Mouse (Mus musculus) kidney, embryonic 15.5 days (tissue): ENCODE measurements around the gene Ercc8. TPM values are rescaled to one million over a fixed set of nuclear protein-coding genes. Genes with fewer than 3 reads are reported as not detected.
A peak's percentile ranks its signal among the peaks of the same experiment; 100 is the strongest.

Source experiments
- ATAC-seq: fragments of 200-750 bp; cut with Nextera tagmentation; replicated peaks from 2 replicates; pipeline ENCODE4 v1.8.0; 2017; ENCODE audit warnings: moderate TSS enrichment; ENCODE audit not compliant: low FRiP score
- H3K27ac ChIP-seq: fragments of 300-500 bp; sonication (generic); 2 replicates; pipeline ENCODE4 v1.5.1; 2015; ENCODE audit warnings: mild to moderate bottlenecking, inconsistent platforms
- H3K27me3 ChIP-seq: fragments of 300-500 bp; sonication (generic); 2 replicates; pipeline ENCODE4 v1.6.1; 2015; ENCODE audit warnings: inconsistent platforms
- H3K36me3 ChIP-seq: fragments of 300-500 bp; sonication (generic); 2 replicates; pipeline ENCODE4 v1.6.1; 2015; ENCODE audit warnings: inconsistent platforms
- H3K4me1 ChIP-seq: fragments of 300-500 bp; sonication (generic); 2 replicates; pipeline ENCODE4 v1.6.1; 2015; ENCODE audit warnings: inconsistent platforms
- H3K4me2 ChIP-seq: fragments of 300-500 bp; sonication (generic); 2 replicates; pipeline ENCODE4 v1.6.1; 2015; ENCODE audit warnings: moderate library complexity, mild to moderate bottlenecking, inconsistent platforms
- H3K4me3 ChIP-seq: fragments of 300-500 bp; sonication (generic); replicated peaks from 2 replicates; pipeline ENCODE4 v1.5.1; 2015; ENCODE audit warnings: mild to moderate bottlenecking, inconsistent platforms
- H3K9ac ChIP-seq: fragments of 300-500 bp; sonication (generic); 2 replicates; pipeline ENCODE4 v1.6.1; 2015; ENCODE audit warnings: mild to moderate bottlenecking, inconsistent platforms
- H3K9me3 ChIP-seq: fragments of 300-500 bp; sonication (generic); replicated peaks from 2 replicates; pipeline ENCODE4 v1.6.1; 2016; ENCODE audit warnings: inconsistent platforms
- WGBS: fragments of 180-500 bp; shearing (Covaris S2); methylation state at CpG from one replicate; pipeline ENCODE4 v1.1.7; 2015; ENCODE audit warnings: mixed read lengths; 5-methylcytosine and 5-hydroxymethylcytosine counted together
- polyA plus RNA-seq: library from polyadenylated mRNA; unstranded; fragments of >200 nt; fragmentation: Nextera tagmentation; extraction: Ambion mirVana; gene quantifications from 2 replicates; pipeline ENCODE4 v1.2.1, GENCODE M21; 2015

The Ercc8 gene
- polyA plus RNA-seq, 1 experiment from 2014 or later: 16.7 TPM

DNA sequence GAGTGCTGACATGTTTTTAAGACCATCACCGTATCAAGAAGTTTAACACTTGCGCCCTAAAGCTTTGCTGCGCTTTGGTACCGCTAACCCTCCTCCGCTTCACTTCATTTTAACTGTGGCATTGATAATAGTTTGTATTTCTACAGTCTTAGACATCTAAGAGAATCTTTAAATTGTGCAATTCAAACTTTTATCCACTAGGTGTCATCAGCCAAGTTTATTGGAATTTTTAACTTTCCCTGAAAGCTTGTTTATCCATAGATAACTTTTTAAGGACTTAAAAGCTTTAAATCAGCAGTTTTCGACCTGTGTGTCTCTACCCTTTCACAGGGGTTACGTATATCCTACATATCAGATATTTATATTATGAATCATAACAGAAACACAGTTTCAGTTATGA is 1.4 kb downstream of the Ercc8 start:
- Histone ChIP-seq H3K9me3 (no peaks in the 10 kb centered on the region), H3K27me3 (no peaks in the 10 kb centered on the region), H3K4me3 (peak overlapping the region; percentile 9; the same call in 1 of the 2 replicates), H3K4me1 (peaks cover 17% of the 10 kb centered on the region), H3K9ac (no peak overlapping the region), H3K27ac (no peak overlapping the region), H3K36me3 (peaks cover 14% of the 10 kb centered on the region), H3K4me2 (peak overlapping the region; percentile 67)
- no peak for ATAC-seq
- WGBS: 61% methylated on average over 7 of the region's 7 CpGs

DNA sequence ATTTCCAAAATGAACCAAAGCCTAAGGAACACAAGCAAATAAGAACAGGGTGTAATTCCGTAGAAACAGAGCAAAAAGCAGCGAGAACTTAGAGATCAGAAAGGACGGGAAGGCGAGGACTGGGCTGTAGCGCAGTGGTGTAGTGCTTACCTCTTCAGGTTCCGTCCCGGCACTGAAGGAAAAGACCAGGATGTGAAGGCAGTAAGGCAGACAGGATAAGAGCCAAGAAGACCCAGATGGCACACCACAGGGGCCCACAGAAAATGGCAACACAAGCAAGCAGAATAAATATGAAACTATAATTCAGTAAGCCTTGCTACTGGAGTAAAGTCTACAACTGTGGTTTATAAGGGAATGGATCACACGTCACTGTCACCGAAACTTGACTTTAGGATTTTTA is 5.4 kb downstream of the Ercc8 start:
- Histone ChIP-seq H3K36me3 (peaks cover 20% of the 10 kb centered on the region), H3K4me2 (no peak overlapping the region), H3K27me3 (no peaks in the 10 kb centered on the region), H3K9me3 (no peaks in the 10 kb centered on the region), H3K4me3 (no peak overlapping the region), H3K4me1 (peaks cover 9% of the 10 kb centered on the region), H3K9ac (no peak overlapping the region), H3K27ac (no peak overlapping the region)
- WGBS: 96% methylated on average over 9 of the region's 9 CpGs
- ATAC-seq: no peak

DNA sequence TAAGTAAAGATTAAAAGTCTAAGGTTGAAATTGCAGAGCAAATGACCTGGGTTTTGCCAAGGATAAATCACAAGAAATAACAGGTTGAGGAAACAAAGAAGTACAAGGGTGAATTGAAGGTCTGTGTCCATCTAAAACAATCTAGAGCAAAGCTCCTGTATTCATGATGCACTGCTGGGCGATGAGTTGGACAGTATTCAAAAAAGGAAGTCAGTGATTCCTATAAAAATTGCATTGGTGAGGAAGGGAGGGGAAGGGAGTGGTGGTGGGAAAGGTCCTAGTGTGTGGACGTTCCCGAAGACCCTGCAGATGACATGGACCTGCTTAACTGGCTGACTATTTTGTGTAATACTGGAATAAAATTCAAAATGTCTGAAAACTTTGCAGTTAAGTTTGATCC is 6.1 kb downstream of the Ercc8 start:
- no peak overlapping the region for H3K4me2 ChIP-seq
- peaks cover 3% of the 10 kb centered on the region for H3K4me1 ChIP-seq
- H3K36me3 ChIP-seq: peaks cover 27% of the 10 kb centered on the region
- no peaks in the 10 kb centered on the region for H3K27me3 ChIP-seq
- no peak overlapping the region for H3K27ac ChIP-seq
- no peaks in the 10 kb centered on the region for H3K9me3 ChIP-seq
- no peak overlapping the region for H3K9ac ChIP-seq
- ATAC-seq: no peak
- no peak overlapping the region for H3K4me3 ChIP-seq
- WGBS: 86% methylated on average over 3 of the region's 3 CpGs

DNA sequence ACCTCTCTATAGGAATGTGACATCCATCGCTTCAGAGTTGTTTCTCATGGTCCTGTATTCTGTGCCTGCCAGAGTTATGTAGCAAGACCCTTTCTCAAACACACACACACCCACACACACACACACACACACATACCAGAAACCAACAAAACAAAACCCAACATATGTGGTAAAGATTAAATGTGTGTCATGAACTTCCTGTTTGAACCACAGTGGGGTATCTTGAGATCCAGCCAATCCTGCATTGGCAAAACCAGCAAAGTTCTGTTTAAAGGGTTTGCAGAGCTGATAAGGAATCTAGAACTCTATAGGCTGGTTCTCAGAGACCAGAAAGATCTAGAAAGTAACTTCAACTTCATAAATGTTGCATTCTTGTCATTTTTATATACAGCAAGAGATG is 11.5 kb downstream of the Ercc8 start:
- H3K4me1 ChIP-seq: no peaks in the 10 kb centered on the region
- peaks cover 62% of the 10 kb centered on the region for H3K36me3 ChIP-seq
- no peak for ATAC-seq
- H3K9me3 ChIP-seq: no peaks in the 10 kb centered on the region
- WGBS: 100% methylated on average over 1 of the region's 1 CpGs
- no peak overlapping the region for H3K4me3 ChIP-seq
- no peak overlapping the region for H3K9ac ChIP-seq
- H3K4me2 ChIP-seq: no peak overlapping the region
- no peak overlapping the region for H3K27ac ChIP-seq
- no peaks in the 10 kb centered on the region for H3K27me3 ChIP-seq

DNA sequence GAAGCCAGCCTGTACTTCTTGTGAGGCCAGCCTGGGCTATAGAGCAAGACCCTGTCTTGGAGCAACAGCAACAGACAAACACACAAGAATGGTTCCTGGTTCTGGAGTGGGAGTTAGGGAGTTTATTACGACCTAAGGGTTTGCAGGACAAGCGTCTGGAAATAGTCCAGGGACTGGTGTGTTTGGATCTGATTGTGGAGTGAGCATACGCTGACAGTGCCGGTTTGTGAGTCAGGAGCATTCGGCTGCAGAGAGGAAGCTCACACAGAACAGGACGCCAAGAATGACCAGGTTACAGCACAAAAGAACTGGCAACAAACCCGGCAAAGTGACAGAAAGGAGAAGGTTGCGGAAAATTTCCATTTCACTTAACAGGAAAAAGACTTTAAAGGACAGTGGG is 12.0 kb downstream of the Ercc8 start:
- WGBS: 84% methylated on average over 8 of the region's 8 CpGs
- no peak overlapping the region for H3K4me3 ChIP-seq
- H3K27me3 ChIP-seq: no peaks in the 10 kb centered on the region
- H3K9me3 ChIP-seq: no peaks in the 10 kb centered on the region
- no peak overlapping the region for H3K4me2 ChIP-seq
- H3K36me3 ChIP-seq: peaks cover 67% of the 10 kb centered on the region
- no peak overlapping the region for H3K9ac ChIP-seq
- ATAC-seq: no peak
- H3K27ac ChIP-seq: no peak overlapping the region
- no peaks in the 10 kb centered on the region for H3K4me1 ChIP-seq

DNA sequence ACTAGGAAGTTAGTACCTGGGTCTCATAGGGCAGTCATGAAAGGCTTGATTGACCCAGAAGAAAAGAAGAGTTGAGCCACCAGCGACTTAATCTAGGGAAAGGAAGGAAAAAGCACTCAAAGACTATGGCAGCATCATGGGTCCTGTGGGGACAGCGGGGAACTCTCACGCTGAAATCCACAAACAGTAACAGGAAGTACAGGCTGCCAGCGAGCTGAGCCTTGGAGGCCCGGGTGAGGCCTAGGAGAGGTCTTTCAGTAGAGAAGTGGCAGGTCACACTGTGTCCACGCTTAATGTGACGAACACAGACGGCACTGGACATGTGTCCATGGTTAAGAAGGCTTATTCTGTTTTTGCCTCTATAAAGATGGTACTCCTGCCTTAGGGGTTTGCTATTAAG is 21.1 kb downstream of the Ercc8 start:
- H3K36me3 ChIP-seq: peaks cover 69% of the 10 kb centered on the region
- 81% methylated on average over 8 of the region's 8 CpGs for WGBS
- H3K4me2 ChIP-seq: no peak overlapping the region
- no peaks in the 10 kb centered on the region for H3K9me3 ChIP-seq
- no peak for ATAC-seq
- H3K27me3 ChIP-seq: no peaks in the 10 kb centered on the region
- H3K4me3 ChIP-seq: no peak overlapping the region
- no peaks in the 10 kb centered on the region for H3K4me1 ChIP-seq
- H3K9ac ChIP-seq: no peak overlapping the region
- no peak overlapping the region for H3K27ac ChIP-seq

DNA sequence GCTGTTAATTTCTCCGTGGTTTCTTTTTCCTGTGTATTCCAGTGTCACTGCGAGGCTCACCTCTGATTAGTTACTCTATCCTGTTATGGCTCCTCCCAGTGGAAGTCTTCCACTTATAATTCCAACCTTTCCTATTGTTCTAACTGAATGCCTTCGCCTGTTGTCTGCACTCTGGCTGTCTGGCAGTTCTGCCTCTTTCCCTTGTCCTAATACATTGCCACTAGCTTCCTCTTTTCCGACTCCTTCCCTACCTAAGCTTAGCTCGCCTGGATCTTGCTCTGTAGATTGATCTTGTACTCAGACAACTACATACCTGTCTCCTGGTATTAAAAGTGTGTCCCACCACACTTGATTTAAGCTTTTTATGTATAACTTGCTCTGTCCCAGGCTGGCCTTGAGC is 22.3 kb downstream of the Ercc8 start:
- Histone ChIP-seq H3K9me3 (no peaks in the 10 kb centered on the region), H3K27ac (no peak overlapping the region), H3K4me1 (no peaks in the 10 kb centered on the region), H3K4me2 (no peak overlapping the region), H3K27me3 (no peaks in the 10 kb centered on the region), H3K9ac (no peak overlapping the region), H3K4me3 (no peak overlapping the region), H3K36me3 (peaks cover 70% of the 10 kb centered on the region)
- WGBS: 80% methylated on average over 5 of the region's 5 CpGs
- no peak for ATAC-seq

DNA sequence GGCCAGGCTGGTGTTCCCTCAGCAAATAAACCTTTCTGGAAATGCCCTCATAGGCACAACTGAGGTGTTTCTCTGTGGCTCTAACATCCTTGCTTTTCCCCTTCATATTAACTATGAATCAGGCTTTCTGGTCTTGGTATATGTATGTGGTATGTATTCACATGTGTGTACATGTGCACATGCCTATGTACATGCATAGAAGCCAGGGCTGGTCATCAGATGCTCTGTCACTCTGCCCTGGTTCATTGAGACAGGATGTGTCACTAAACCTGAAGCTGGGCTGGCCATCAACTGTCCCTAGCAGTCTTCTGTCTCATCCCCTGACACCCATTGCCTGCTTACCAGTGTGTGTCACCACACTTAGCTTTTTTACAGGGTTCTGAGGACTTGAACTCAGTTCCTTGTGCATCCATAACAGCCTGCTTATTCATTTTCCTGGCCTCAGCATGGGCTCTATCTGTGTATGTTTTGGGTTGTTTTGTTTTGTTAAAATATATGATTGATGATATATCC is 26.3 kb downstream of the Ercc8 start:
- Histone ChIP-seq H3K4me3 (no peak overlapping the region), H3K9ac (no peak overlapping the region), H3K27ac (no peak overlapping the region), H3K4me2 (no peak overlapping the region), H3K9me3 (no peaks in the 10 kb centered on the region), H3K36me3 (peaks cover 62% of the 10 kb centered on the region), H3K4me1 (no peaks in the 10 kb centered on the region), H3K27me3 (no peaks in the 10 kb centered on the region)
- no peak for ATAC-seq

DNA sequence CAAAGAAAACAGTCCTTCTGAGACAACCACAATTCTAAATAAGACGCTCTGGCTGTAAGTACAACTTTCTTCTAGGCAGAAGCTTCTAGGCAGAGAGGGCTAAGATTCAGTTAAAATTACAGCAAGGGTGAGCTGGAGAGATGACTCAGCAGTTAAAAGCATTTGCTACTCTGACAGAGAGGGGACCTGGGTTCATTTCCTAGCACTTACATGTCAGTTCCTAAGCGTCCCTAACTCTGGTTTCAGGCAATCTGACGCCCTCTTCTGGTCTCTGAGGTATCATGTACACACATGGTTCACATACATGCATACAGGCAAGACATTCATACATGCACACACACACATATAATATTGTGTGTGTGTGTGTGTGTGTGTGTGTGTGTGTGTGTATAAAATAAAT is 27.0 kb downstream of the Ercc8 start:
- peaks cover 61% of the 10 kb centered on the region for H3K36me3 ChIP-seq
- H3K4me2 ChIP-seq: no peak overlapping the region
- H3K9me3 ChIP-seq: no peaks in the 10 kb centered on the region
- no peak for ATAC-seq
- no peaks in the 10 kb centered on the region for H3K4me1 ChIP-seq
- H3K9ac ChIP-seq: no peak overlapping the region
- no peaks in the 10 kb centered on the region for H3K27me3 ChIP-seq
- H3K27ac ChIP-seq: no peak overlapping the region
- 91% methylated on average over 3 of the region's 3 CpGs for WGBS
- no peak overlapping the region for H3K4me3 ChIP-seq

DNA sequence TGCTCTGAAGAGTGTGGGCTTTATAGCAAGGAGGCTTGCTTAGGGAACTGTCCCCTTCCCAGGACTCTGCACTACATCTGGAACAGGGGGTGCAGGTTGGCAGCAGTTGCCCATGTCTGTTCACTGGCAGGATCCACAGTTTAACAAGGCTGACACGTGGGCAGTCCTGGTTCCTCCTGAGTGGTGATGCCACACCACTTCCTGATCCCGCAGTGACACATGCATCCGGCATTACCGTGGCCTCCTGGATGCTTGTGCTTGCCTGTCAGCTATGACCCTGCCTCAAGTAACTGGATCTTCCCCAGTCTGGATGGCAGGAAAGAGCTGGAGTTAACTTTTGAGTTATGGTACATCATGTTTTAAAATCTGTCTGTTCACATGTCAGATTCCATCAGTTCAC is 29.5 kb downstream of the Ercc8 start:
- 87% methylated on average over 4 of the region's 4 CpGs for WGBS
- no peak for ATAC-seq
- H3K27ac ChIP-seq: no peak overlapping the region
- no peaks in the 10 kb centered on the region for H3K27me3 ChIP-seq
- no peak overlapping the region for H3K9ac ChIP-seq
- H3K4me1 ChIP-seq: no peaks in the 10 kb centered on the region
- H3K4me2 ChIP-seq: no peak overlapping the region
- no peaks in the 10 kb centered on the region for H3K9me3 ChIP-seq
- H3K36me3 ChIP-seq: peaks cover 38% of the 10 kb centered on the region
- no peak overlapping the region for H3K4me3 ChIP-seq

DNA sequence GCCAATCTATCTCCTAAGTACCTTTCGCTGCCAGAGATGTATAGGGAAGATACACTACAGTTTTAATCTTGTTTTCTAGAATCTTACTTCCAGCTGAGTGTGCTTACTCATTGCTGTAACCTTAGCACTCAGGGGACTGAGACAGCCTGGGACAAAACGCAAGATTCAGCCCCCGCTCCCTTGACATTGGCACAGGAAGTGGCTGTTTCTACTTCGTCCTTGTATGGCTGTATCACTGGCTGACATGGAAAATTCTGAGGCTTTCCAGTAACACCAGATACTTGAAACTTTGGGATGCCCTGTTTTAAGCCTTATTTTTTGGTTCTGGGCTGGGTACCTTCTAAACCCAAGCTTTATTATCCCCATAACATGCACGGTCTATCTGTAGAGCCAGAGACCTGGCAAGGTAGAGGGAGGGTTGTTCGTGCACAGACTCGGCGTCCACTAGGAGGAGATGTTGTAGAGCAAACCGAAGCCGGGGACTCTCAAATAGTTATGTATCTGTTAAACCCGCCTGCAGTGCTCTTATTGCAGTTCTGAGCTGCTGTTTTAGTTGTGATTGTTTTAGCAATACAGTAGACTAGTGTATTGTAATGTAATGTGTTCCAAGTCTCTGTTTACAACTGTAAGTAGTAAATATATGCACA is 32.7 kb downstream of the Ercc8 start:
- H3K4me1 ChIP-seq: no peaks in the 10 kb centered on the region
- H3K36me3 ChIP-seq: peaks cover 32% of the 10 kb centered on the region
- H3K9ac ChIP-seq: no peak overlapping the region
- H3K4me3 ChIP-seq: no peak overlapping the region
- H3K9me3 ChIP-seq: no peaks in the 10 kb centered on the region
- H3K4me2 ChIP-seq: no peak overlapping the region
- WGBS: 53% methylated on average over 11 of the region's 11 CpGs
- ATAC-seq: peak; percentile 83
- H3K27me3 ChIP-seq: no peaks in the 10 kb centered on the region
- H3K27ac ChIP-seq: no peak overlapping the region

DNA sequence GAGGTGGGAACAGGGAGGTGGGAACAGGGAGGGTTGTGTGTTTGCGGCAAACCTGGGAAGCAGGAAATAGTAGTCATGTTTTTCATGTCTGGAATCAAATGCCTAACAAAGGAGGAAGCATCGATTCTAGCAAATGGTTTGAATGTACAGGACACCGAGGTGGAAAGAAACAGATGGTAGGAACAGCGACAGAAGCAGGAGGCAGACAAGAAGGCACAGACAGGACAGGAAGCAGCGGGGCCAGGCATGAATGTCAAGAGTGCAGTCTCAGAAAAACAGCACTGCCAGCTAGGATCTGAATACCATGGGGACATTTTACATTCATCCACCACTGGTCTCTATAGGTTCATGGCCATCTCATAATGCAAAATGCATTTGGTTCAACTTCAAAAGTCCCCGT is 36.9 kb downstream of the Ercc8 start:
- no peak for ATAC-seq
- Histone ChIP-seq H3K4me2 (no peak overlapping the region), H3K4me3 (no peak overlapping the region), H3K36me3 (peaks cover 21% of the 10 kb centered on the region), H3K9me3 (no peaks in the 10 kb centered on the region), H3K27ac (no peak overlapping the region), H3K9ac (no peak overlapping the region), H3K27me3 (no peaks in the 10 kb centered on the region), H3K4me1 (no peaks in the 10 kb centered on the region)
- WGBS: 84% methylated on average over 6 of the region's 6 CpGs

DNA sequence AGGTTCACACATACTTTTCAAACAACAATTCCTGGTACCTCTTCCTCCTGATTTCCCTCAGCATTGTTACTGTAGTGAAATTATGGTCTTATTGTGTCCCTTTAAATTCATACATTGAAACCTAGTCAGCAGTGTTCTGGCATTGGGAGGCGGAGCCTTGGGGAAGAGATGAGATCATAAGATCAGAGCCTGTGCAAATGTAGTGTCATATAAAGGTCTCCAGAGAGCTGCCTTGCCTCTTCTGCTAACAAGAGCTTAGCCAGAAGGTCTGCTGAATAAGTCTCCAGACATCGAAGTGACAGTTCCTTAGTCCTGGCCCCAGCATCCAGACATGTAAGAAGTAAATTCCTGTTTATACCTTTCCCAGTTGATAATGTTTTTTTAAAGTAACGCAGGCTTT is 46.3 kb downstream of the Ercc8 start:
- Histone ChIP-seq H3K9me3 (no peaks in the 10 kb centered on the region), H3K4me3 (no peak overlapping the region), H3K36me3 (no peaks in the 10 kb centered on the region), H3K4me1 (no peaks in the 10 kb centered on the region), H3K4me2 (no peak overlapping the region), H3K27ac (no peak overlapping the region), H3K9ac (no peak overlapping the region), H3K27me3 (no peaks in the 10 kb centered on the region)
- 89% methylated on average over 3 of the region's 3 CpGs for WGBS
- no peak for ATAC-seq
